Mouse (Mus musculus) lung, adult 2 months (tissue): ENCODE measurements around the gene Yipf1. TPM values are rescaled to one million over a fixed set of nuclear protein-coding genes. Genes with fewer than 3 reads are reported as not detected.
A peak's percentile ranks its signal among the peaks of the same experiment; 100 is the strongest.

ENCODE experiments used
- DNase-seq: peaks from one replicate; pipeline ENCODE4 v3.0.0; 2022
- H3K4me1 ChIP-seq: fragments of 200-500 bp; 2 replicates; pipeline ENCODE4 v1.6.1; 2011; ENCODE audit warnings: low read length; ENCODE audit not compliant: control insufficient read depth, insufficient read depth
- H3K4me3 ChIP-seq: fragments of 200-500 bp; replicated peaks from 2 replicates; pipeline ENCODE3; 2011; ENCODE audit warnings: low read depth, mild to moderate bottlenecking, control low read depth, low read length; ENCODE audit errors: extremely low read depth
- CTCF ChIP-seq: fragments of 200-500 bp; IDR thresholded peaks from 2 replicates; pipeline ENCODE4 v1.5.1; 2011; ENCODE audit warnings: mild to moderate bottlenecking, low read length, control low read depth; ENCODE audit not compliant: insufficient read depth
- POLR2A ChIP-seq: fragments of 200-500 bp; IDR thresholded peaks from 2 replicates; pipeline ENCODE4 v1.6.1; 2011; ENCODE audit warnings: low read depth, mild to moderate bottlenecking, control low read depth, low read length, borderline replicate concordance; ENCODE audit errors: extremely low read depth
- WGBS: fragments of 180-500 bp; shearing (Covaris S2); methylation state at CpG from one replicate; pipeline ENCODE4 v1.1.7; 2018; 5-methylcytosine and 5-hydroxymethylcytosine counted together
- polyA plus RNA-seq: library from polyadenylated mRNA; depleted of rRNA; stranded (reverse); fragments of >200 nt; gene quantifications from 2 replicates; pipeline ENCODE4 v1.2.3, GENCODE M21; 2012

Gene Yipf1
- polyA plus RNA-seq, 1 experiment: 48.6 TPM

- no peak overlapping the region for H3K4me3 ChIP-seq
- no peak for DNase-seq
- H3K4me1 ChIP-seq: 0 out of 2 replicates have a peak, but pooled peaks cover 3% of the 10 kb centered on the region
- 26% methylated on average over 4 of the region's 4 CpGs for WGBS
- TF ChIP-seq POLR2A: no peak
- no peak for TF ChIP-seq CTCF
Observed at GRCm38 (mm10) chr4:107292273-107292662, 21.9 kb upstream of the Yipf1 start.

- no peak for DNase-seq
- Histone ChIP-seq H3K4me1 (no peaks in the 10 kb centered on the region), H3K4me3 (no peak overlapping the region)
- 79% methylated on average over 8 of the region's 8 CpGs for WGBS
- TF ChIP-seq CTCF: no peak
- TF ChIP-seq POLR2A: no peak
Observed at GRCm38 (mm10) chr4:107298071-107298606, 16.0 kb upstream of the Yipf1 start.

- Histone ChIP-seq H3K4me1 (no peaks in the 10 kb centered on the region), H3K4me3 (no peak overlapping the region)
- WGBS: 86% methylated on average over 7 of the region's 7 CpGs
- DNase-seq: no peak
- no peak for TF ChIP-seq POLR2A
- no peak for TF ChIP-seq CTCF
Observed at GRCm38 (mm10) chr4:107299779-107300340, 14.3 kb upstream of the Yipf1 start.

- TF ChIP-seq POLR2A (no peak), CTCF (no peak)
- WGBS: 86% methylated on average over 4 of the region's 4 CpGs
- no peak overlapping the region for H3K4me3 ChIP-seq
- H3K4me1 ChIP-seq: no peaks in the 10 kb centered on the region
- no peak for DNase-seq
Observed at GRCm38 (mm10) chr4:107300371-107300770, 13.8 kb upstream of the Yipf1 start.

GRCm38 (mm10) chr4:107300902-107301555, 13.1 kb upstream of the Yipf1 start:
- no peak for DNase-seq
- 97% methylated on average over 1 of the region's 1 CpGs for WGBS
- TF ChIP-seq CTCF: no peak
- no peak for TF ChIP-seq POLR2A
- H3K4me1 ChIP-seq: no peaks in the 10 kb centered on the region
- H3K4me3 ChIP-seq: no peak overlapping the region

- TF ChIP-seq POLR2A (no peak), CTCF (no peak)
- DNase-seq: no peak
- WGBS: 79% methylated on average over 9 of the region's 9 CpGs
- Histone ChIP-seq H3K4me3 (no peak overlapping the region), H3K4me1 (no peaks in the 10 kb centered on the region)
Observed at GRCm38 (mm10) chr4:107302221-107302620, 11.9 kb upstream of the Yipf1 start.

- H3K4me1 ChIP-seq: no peaks in the 10 kb centered on the region
- H3K4me3 ChIP-seq: no peak overlapping the region
- DNase-seq: no peak
- no peak for TF ChIP-seq CTCF
- no peak for TF ChIP-seq POLR2A
- WGBS: 56% methylated on average over 4 of the region's 4 CpGs
Observed at GRCm38 (mm10) chr4:107302832-107303231, 11.3 kb upstream of the Yipf1 start.

- Histone ChIP-seq H3K4me3 (no peak overlapping the region), H3K4me1 (no peaks in the 10 kb centered on the region)
- DNase-seq: no peak
- WGBS: 59% methylated on average over 3 of the region's 3 CpGs
- TF ChIP-seq POLR2A (no peak), CTCF (no peak)
Observed at GRCm38 (mm10) chr4:107303531-107303930, 10.6 kb upstream of the Yipf1 start.

GRCm38 (mm10) chr4:107306966-107307365, 7.2 kb upstream of the Yipf1 start, which contains the start of gene Dio1:
Dio1 (minus strand) TSS chr4:107307169.
- TF ChIP-seq POLR2A (no peak), CTCF (no peak)
- Histone ChIP-seq H3K4me3 (no peak within 1 kb of the TSS), H3K4me1 (no peaks in the 10 kb centered on the region)
- DNase-seq: no peak
- WGBS: 43% methylated on average over 6 of the region's 6 CpGs

GRCm38 (mm10) chr4:107314479-107314805, 279 bp downstream of the Yipf1 start:
- Histone ChIP-seq H3K4me3 (peak overlapping the region; percentile 70), H3K4me1 (peaks cover 4% of the 10 kb centered on the region)
- 7% methylated on average over 7 of the region's 7 CpGs for WGBS
- DNase-seq: no peak
- no peak for TF ChIP-seq POLR2A
- no peak for TF ChIP-seq CTCF
